In genomic region chr11:107028275-107028618, GRCm38 (mm10) we compare ENCODE assay signal across 8 mouse cellular contexts. TPM values are rescaled to one million over a fixed set of nuclear protein-coding genes. Genes with fewer than 3 reads are reported as not detected.
DNase-seq lines count a peak whose midpoint lies in the region; ATAC-seq and TF ChIP-seq lines count a peak whose summit lies in the region.

No protein-coding gene starts in this region.

- ATAC-seq in lung, embryonic 15.5 days (ENCODE audit: borderline replicate concordance, extremely low read depth, low FRiP score, low TSS enrichment): peak; percentile 21; the same call in 1 of the 2 replicates
- ATAC-seq in forebrain, embryonic 11.5 days (replicated peaks; ENCODE audit: low FRiP score): peak; percentile 69
- peak; percentile 47; the same call in 1 of the 2 replicates for ATAC-seq in liver, embryonic 11.5 days (replicated peaks; ENCODE audit: low FRiP score)

- peak overlapping the region; percentile 94 for H3K4me2 ChIP-seq in lung, embryonic 15.5 days
- peak overlapping the region; percentile 62 for H3K4me2 ChIP-seq in forebrain, embryonic 11.5 days (ENCODE audit: low read depth, low read length, severe bottlenecking)
- peak overlapping the region; percentile 97 for H3K4me2 ChIP-seq in liver, embryonic 11.5 days

- no peak for TF ChIP-seq CTCF in olfactory bulb, adult 2 months (IDR thresholded peaks at IDR 0.05; ENCODE audit: insufficient read depth, low read depth, low read length)

- H3K27me3 ChIP-seq in lung, embryonic 15.5 days: no peaks in the 10 kb centered on the region
- H3K27me3 ChIP-seq in forebrain, embryonic 11.5 days (ENCODE audit: control insufficient read depth, insufficient read depth, low read length): no peaks in the 10 kb centered on the region
- peaks cover 16% of the 10 kb centered on the region; the same call in 1 of the 2 replicates for H3K27me3 ChIP-seq in liver, embryonic 11.5 days (replicated peaks; ENCODE audit: control insufficient read depth, insufficient read depth, low read length)

- H3K9ac ChIP-seq in lung, embryonic 15.5 days: peak overlapping the region; percentile 67
- H3K9ac ChIP-seq in forebrain, embryonic 11.5 days (ENCODE audit: low read length): peak overlapping the region; percentile 68
- peak overlapping the region; percentile 85 for H3K9ac ChIP-seq in liver, embryonic 11.5 days (ENCODE audit: low read depth, low read length)

- H3K4me3 ChIP-seq in lung, embryonic 15.5 days: peak overlapping the region; percentile 62
- peak overlapping the region; percentile 54 for H3K4me3 ChIP-seq in forebrain, embryonic 11.5 days (ENCODE audit: low read depth, low read length)
- H3K4me3 ChIP-seq in liver, embryonic 11.5 days (ENCODE audit: low read depth, low read length): peak overlapping the region; percentile 72
- peak overlapping the region; percentile 95 for H3K4me3 ChIP-seq in olfactory bulb, adult 2 months (ENCODE audit: insufficient read depth, low read depth, low read length)

- 3% methylated on average over 29 of the region's 29 CpGs for WGBS in lung, embryonic 15.5 days
- whole genome bisulfite sequencing in forebrain, embryonic 11.5 days: 3% methylated on average over 29 of the region's 29 CpGs
- 4% methylated on average over 29 of the region's 29 CpGs for WGBS in liver, embryonic 11.5 days
- 2% methylated on average over 29 of the region's 29 CpGs for WGBS in olfactory bulb, adult 2 months

- DNase-seq in lung, postnatal 25 days (ENCODE audit: low spot score): no peak
- DNase-seq in forebrain, embryonic 11.5 days (ENCODE audit: low spot score): no peak
- no peak for DNase-seq in liver, embryonic 11.5 days (ENCODE audit: low spot score)
- no peak for DNase-seq in layer of hippocampus, adult 9-11 months
- no peak for DNase-seq in testis, postnatal 10 days (ENCODE audit: low spot score)
- no peak for DNase-seq in cerebellum, adult 11-12 months

- H3K9me3 ChIP-seq in lung, embryonic 15.5 days: no peaks in the 10 kb centered on the region
- H3K9me3 ChIP-seq in forebrain, embryonic 11.5 days (ENCODE audit: control insufficient read depth, low read length): no peaks in the 10 kb centered on the region
- no peaks in the 10 kb centered on the region for H3K9me3 ChIP-seq in liver, embryonic 11.5 days (ENCODE audit: control insufficient read depth, low read length)

- TF ChIP-seq POLR2A in olfactory bulb, adult 2 months (IDR thresholded peaks at IDR 0.05; ENCODE audit: insufficient read depth, low read depth, low read length): no peak

- peak overlapping the region; percentile 94 for H3K27ac ChIP-seq in lung, embryonic 15.5 days
- H3K27ac ChIP-seq in forebrain, embryonic 11.5 days (ENCODE audit: low read depth, low read length): peak overlapping the region; percentile 64; the same call in 1 of the 2 replicates
- peak overlapping the region; percentile 91 for H3K27ac ChIP-seq in liver, embryonic 11.5 days (ENCODE audit: low read depth, low read length)
- H3K27ac ChIP-seq in olfactory bulb, adult 2 months (ENCODE audit: insufficient read depth, low read depth, low read length): peak overlapping the region; percentile 74

- H3K36me3 ChIP-seq in lung, embryonic 15.5 days: no peaks in the 10 kb centered on the region
- no peaks in the 10 kb centered on the region for H3K36me3 ChIP-seq in forebrain, embryonic 11.5 days (ENCODE audit: control insufficient read depth, insufficient read depth, low read length)
- no peaks in the 10 kb centered on the region for H3K36me3 ChIP-seq in liver, embryonic 11.5 days (ENCODE audit: control insufficient read depth, insufficient read depth, low read length)

- H3K4me1 ChIP-seq in lung, embryonic 15.5 days: peaks cover 39% of the 10 kb centered on the region
- H3K4me1 ChIP-seq in forebrain, embryonic 11.5 days (replicated peaks; ENCODE audit: control insufficient read depth, insufficient read depth, low read length): peaks cover 15% of the 10 kb centered on the region; the same call in 1 of the 2 replicates
- peaks cover 7% of the 10 kb centered on the region; the same call in 1 of the 2 replicates for H3K4me1 ChIP-seq in liver, embryonic 11.5 days (replicated peaks; ENCODE audit: control insufficient read depth, insufficient read depth, low read length)
- peaks cover 17% of the 10 kb centered on the region for H3K4me1 ChIP-seq in olfactory bulb, adult 2 months (ENCODE audit: control insufficient read depth, insufficient read depth, low read length)

RNA-seq across cellular contexts. Expression of gene 1810010H24Rik, which starts 2.8 kb away (rescaled TPM):
- polyA plus RNA-seq in lung, embryonic 15.5 days (2015; fragmentation: Nextera tagmentation; extraction: Ambion mirVana): 8.8 and 10.0 TPM in 2 replicates
- polyA plus RNA-seq in forebrain, embryonic 11.5 days (2014; fragmentation: Nextera tagmentation; extraction: Ambion mirVana): 2.5 and 4.2 TPM in 2 replicates
- polyA plus RNA-seq in liver, embryonic 11.5 days (2014; fragmentation: Nextera tagmentation; extraction: Ambion mirVana): 1.9 and 2.1 TPM in 2 replicates
- polyA plus RNA-seq in olfactory bulb, adult 2 months (2012; ENCODE audit: insufficient read depth, insufficient read length, low replicate concordance, missing spikeins): not detected in 2 replicates

RNA-seq across cellular contexts. Expression of gene Kpna2, which starts 28.9 kb away (rescaled TPM):
- polyA plus RNA-seq in lung, embryonic 15.5 days (2015; fragmentation: Nextera tagmentation; extraction: Ambion mirVana): 534 and 547 TPM in 2 replicates
- polyA plus RNA-seq in forebrain, embryonic 11.5 days (2014; fragmentation: Nextera tagmentation; extraction: Ambion mirVana): 764 and 777 TPM in 2 replicates
- polyA plus RNA-seq in liver, embryonic 11.5 days (2014; fragmentation: Nextera tagmentation; extraction: Ambion mirVana): 448 and 517 TPM in 2 replicates
- not detected in 2 replicates for polyA plus RNA-seq in olfactory bulb, adult 2 months (2012; ENCODE audit: insufficient read depth, insufficient read length, low replicate concordance, missing spikeins)
